Mouse (Mus musculus) spleen, postnatal 10 days (tissue): ENCODE results near the gene Ncdn.

Experiments used
- DNase-seq, 2 experiments: peaks; one replicate each; pipeline ENCODE4 v3.0.0; 2021 to 2022; ENCODE audit warnings: low spot score in 2 of 2

The Ncdn gene

GRCm38 (mm10) chr4:126752608-126753141, 563 bp downstream of the Ncdn start:
- peak in 1 of 2 experiments; percentile 39 for DNase-seq

GRCm38 (mm10) chr4:126752024-126752607, 1.1 kb downstream of the Ncdn start:
- DNase-seq = no peak

DNA sequence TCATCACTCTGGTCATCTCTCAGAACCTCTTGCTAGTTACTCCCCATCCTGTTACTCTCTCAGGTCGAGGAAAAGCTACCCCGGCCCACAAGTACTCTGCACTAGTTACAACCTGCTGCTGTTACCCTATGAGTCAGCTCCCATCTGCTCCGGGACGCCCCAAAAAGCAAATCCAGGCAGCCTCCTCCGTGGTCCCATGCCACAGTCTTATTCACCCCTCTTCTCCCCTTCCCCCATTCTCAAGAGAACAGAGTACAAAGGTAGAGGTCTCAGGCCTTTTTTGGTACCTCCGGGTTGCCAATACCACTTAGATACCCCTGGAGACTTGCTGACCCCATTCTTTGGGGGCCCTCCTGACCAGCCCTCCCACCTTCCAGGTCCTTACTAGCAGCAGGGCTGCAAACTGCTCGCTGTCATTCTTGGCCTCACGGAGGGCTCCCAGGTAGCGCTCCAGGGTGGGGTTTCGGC, 1.6 kb downstream of the Ncdn start:
- no peak for DNase-seq

- no peak for DNase-seq
Measured at GRCm38 (mm10) chr4:126750863-126751555, 2.2 kb downstream of the Ncdn start.

- DNase-seq = no peak
Measured at GRCm38 (mm10) chr4:126750046-126750683, 3.1 kb downstream of the Ncdn start.

GRCm38 (mm10) chr4:126749553-126749952, 3.7 kb downstream of the Ncdn start:
- no peak for DNase-seq

DNA sequence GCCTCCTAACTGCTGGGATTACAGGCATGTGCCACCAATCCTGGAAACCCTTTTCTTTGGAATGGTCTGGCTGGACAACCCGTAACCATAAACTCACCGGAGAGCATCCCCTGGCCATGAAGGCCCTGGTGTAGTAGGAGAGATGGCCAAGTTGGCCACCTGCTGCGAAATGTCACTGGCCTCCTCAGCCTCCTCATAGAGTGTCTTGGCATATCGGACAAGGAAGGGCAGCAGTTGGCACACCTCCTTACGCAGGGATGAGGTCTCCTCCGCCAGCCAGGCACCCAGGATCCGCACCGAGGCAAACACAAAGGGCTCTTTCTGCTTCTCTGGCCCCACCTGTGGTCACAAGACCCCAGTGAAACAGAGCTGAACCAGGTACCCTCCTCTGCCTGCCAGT, 4.9 kb downstream of the Ncdn start:
- no peak for DNase-seq

GRCm38 (mm10) chr4:126746194-126746840, 6.9 kb downstream of the Ncdn start:
- DNase-seq = no peak

GRCm38 (mm10) chr4:126745506-126746193, 7.6 kb downstream of the Ncdn start:
- DNase-seq = peak; percentile 43 to 80

GRCm38 (mm10) chr4:126744831-126745230, 8.4 kb downstream of the Ncdn start:
- DNase-seq = no peak

- DNase-seq = no peak
Measured at GRCm38 (mm10) chr4:126743713-126744112, 9.5 kb downstream of the Ncdn start.

GRCm38 (mm10) chr4:126742976-126743375, 10.3 kb downstream of the Ncdn start:
- DNase-seq = no peak

DNA sequence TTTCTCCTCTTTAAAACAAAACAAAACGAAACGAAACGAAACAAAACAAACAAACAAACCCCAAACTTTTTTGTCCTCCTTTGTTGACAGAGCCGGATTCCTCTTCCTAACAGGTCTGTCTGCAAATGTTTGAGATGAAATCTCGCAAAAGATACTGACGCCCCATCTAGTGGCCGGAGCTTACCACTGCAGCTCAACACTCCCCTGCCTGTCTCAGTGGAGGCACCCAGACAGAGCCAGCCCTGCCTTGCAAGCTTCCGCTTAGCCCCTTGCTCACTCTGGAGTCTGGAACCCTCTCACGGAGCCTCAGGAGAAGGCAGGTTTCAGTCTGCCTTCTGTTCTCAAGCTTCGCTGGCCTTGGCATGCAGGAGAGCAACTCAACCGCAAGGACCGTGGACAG, 11.8 kb downstream of the Ncdn start:
- peak; percentile 57 to 80 for DNase-seq

GRCm38 (mm10) chr4:126739966-126740676, 13.1 kb downstream of the Ncdn start:
- no peak for DNase-seq

- DNase-seq = no peak
Measured at GRCm38 (mm10) chr4:126736001-126736414, 17.2 kb downstream of the Ncdn start, which contains the start of gene Tfap2e. TSS of gene Tfap2e (minus strand) at chr4:126736240.

DNA sequence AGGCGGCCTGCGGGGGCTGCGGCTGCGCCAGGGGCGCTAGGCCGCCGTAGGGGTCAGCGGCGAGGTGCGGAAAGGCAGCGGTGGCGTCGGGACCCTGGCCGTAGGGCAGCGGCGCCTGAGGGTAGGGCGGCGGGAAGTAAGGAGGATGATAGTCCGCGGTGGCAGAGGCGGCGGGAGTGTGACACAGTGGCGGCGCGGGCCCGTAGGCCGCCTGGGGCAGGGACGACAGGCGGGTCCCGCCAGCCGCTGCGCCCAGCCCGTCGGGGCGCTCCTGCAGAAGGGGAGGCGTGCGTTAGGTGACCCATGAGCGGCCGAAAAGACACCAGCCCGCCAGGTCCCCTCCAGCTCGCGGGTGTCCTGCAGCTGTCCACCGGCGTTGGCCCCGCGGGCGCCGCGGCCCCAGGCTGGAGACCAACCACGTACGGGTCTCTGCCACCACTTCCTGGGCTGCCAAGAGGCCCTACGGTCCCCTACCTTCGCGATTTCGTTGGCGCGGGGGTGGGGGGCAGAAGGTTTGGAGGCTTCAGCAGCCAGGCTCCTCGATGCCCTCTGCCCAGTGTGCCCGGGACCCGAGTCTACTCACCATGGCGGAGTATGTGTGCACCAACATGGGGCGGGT, 17.7 kb downstream of the Ncdn start:
- DNase-seq = no peak

DNA sequence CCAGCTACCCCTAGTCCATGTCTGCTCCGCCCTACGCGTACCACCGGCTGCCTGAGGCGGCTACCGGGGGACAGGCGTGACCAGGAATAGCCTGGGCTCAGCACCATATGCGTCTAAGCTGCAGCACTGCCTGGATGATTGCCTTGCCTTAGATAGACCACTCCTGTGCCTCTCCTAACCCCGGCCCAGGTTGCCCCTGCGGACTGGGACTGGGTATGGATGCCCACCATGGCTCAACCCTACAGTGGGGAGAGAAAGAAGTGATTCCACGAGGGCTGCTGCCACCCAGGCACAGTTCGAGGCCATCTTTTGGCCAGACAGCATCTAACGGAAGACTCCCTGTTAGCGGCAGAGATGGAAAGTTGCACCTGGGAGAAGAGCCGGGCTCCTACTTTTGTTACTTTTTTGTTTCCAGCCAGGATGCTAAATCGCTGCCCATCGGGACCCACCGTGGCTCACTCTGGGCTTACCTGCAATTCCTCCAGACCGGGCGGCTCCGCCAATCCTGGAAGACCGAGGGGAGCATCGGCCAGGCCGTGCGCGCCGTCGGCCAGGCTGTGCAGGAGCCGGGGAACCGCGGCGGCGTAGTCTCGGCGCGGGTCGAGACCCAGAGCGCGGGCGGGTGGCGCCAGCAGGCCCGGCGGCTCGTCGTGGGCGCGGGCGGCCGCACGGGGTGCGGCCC, 18.4 kb downstream of the Ncdn start:
- no peak for DNase-seq

GRCm38 (mm10) chr4:126734001-126734603, 19.1 kb downstream of the Ncdn start:
- no peak for DNase-seq
